ENCODE assay signal across 8 mouse cellular contexts in genomic region chr9:44880309-44881081, GRCm38 (mm10). TPM values are rescaled to one million over a fixed set of nuclear protein-coding genes. Genes with fewer than 3 reads are reported as not detected.
A peak's percentile ranks its signal among the peaks of the same experiment; 100 is the strongest.
DNase-seq lines count a peak whose midpoint lies in the region; ATAC-seq lines count a peak whose summit lies in the region.

No protein-coding gene starts in this region.

- H3K4me1 ChIP-seq in heart, embryonic 14.5 days (ENCODE audit: control insufficient read depth in 2 of 2, insufficient read depth in 2 of 2, low read length in 2 of 2) = peaks cover 14 to 34% of the 10 kb centered on the region in 2 experiments; a peak in 3 of 4 replicates
- peaks cover 50% of the 10 kb centered on the region for H3K4me1 ChIP-seq in limb, embryonic 10.5 days
- peaks cover 50% of the 10 kb centered on the region for H3K4me1 ChIP-seq in midbrain, embryonic 13.5 days (replicated peaks)

- peak; percentile 15 for ATAC-seq in heart, embryonic 14.5 days (ENCODE audit: insufficient number of reproducible peaks, insufficient read depth, low FRiP score, low read depth)
- peak; percentile 31 for ATAC-seq in midbrain, embryonic 13.5 days

- under 1% methylated on average over 42 of the region's 44 CpGs for WGBS in heart, embryonic 14.5 days
- WGBS in limb, embryonic 10.5 days = under 1% methylated on average over 42 of the region's 44 CpGs
- 0% methylated on average over 42 of the region's 44 CpGs for WGBS in midbrain, embryonic 13.5 days

- H3K27ac ChIP-seq in heart, embryonic 14.5 days (replicated peaks in 1 of 2; ENCODE audit: control insufficient read depth in 1 of 2, insufficient read depth in 1 of 2, low read depth in 2 of 2, low read length in 2 of 2) = peak overlapping the region; percentile 10 to 91; a peak in 3 of 4 replicates
- peak overlapping the region; percentile 98 for H3K27ac ChIP-seq in limb, embryonic 10.5 days
- H3K27ac ChIP-seq in midbrain, embryonic 13.5 days = peak overlapping the region; percentile 100

- no peaks in the 10 kb centered on the region; the same call in 1 of the 2 replicates for H3K36me3 ChIP-seq in heart, embryonic 14.5 days (ENCODE audit: control insufficient read depth, insufficient read depth, low read length)
- peaks cover 15% of the 10 kb centered on the region for H3K36me3 ChIP-seq in limb, embryonic 10.5 days
- no peaks in the 10 kb centered on the region for H3K36me3 ChIP-seq in midbrain, embryonic 13.5 days

- peak overlapping the region; percentile 98 for H3K4me2 ChIP-seq in heart, embryonic 14.5 days (ENCODE audit: low read length)
- H3K4me2 ChIP-seq in midbrain, embryonic 13.5 days (replicated peaks) = peak overlapping the region; percentile 98

- H3K4me3 ChIP-seq in heart, embryonic 14.5 days (ENCODE audit: control insufficient read depth in 1 of 2, insufficient read depth in 1 of 2, low read depth in 1 of 2, low read length in 2 of 2) = peak overlapping the region; percentile 96 to 99
- peak overlapping the region; percentile 98 for H3K4me3 ChIP-seq in limb, embryonic 10.5 days
- H3K4me3 ChIP-seq in midbrain, embryonic 13.5 days (replicated peaks) = peak overlapping the region; percentile 98

- no peaks in the 10 kb centered on the region for H3K27me3 ChIP-seq in heart, embryonic 14.5 days (ENCODE audit: control insufficient read depth, insufficient read depth, low read length)
- no peaks in the 10 kb centered on the region for H3K27me3 ChIP-seq in limb, embryonic 10.5 days (ENCODE audit: low read depth, poor library complexity, severe bottlenecking)
- no peaks in the 10 kb centered on the region for H3K27me3 ChIP-seq in midbrain, embryonic 13.5 days

- H3K9ac ChIP-seq in heart, embryonic 14.5 days (ENCODE audit: low read length) = peak overlapping the region; percentile 97
- peak overlapping the region; percentile 98 for H3K9ac ChIP-seq in midbrain, embryonic 13.5 days (replicated peaks)

- peak; percentile 27 for DNase-seq in layer of hippocampus, adult 11-12 months (ENCODE audit: low spot score)
- DNase-seq in layer of hippocampus, adult 9-10 months (ENCODE audit: low spot score) = no peak
- peak; percentile 24 for DNase-seq in Muller cell, postnatal 12 days (ENCODE audit: inconsistent ontology term)
- DNase-seq in embryo, embryonic 10.5 days (ENCODE audit: low spot score) = peak; percentile 59
- peak; percentile 53 for DNase-seq in limb, embryonic 10.5 days (ENCODE audit: low spot score)
- DNase-seq in thymus, postnatal 10 days (ENCODE audit: low spot score in 2 of 2) = peak; percentile 17 to 37

- H3K9me3 ChIP-seq in heart, embryonic 14.5 days (ENCODE audit: control insufficient read depth, low read length) = no peaks in the 10 kb centered on the region
- no peaks in the 10 kb centered on the region for H3K9me3 ChIP-seq in limb, embryonic 10.5 days (replicated peaks)
- H3K9me3 ChIP-seq in midbrain, embryonic 13.5 days = no peaks in the 10 kb centered on the region

RNA-seq across cellular contexts. Expression of gene Kmt2a, which starts 0.6 kb away (rescaled TPM):
- polyA plus RNA-seq in heart, embryonic 14.5 days (2014; fragmentation: Nextera tagmentation; extraction: Ambion mirVana) = 9.6 and 10.4 TPM in 2 replicates
- polyA plus RNA-seq in limb, embryonic 10.5 days (2016; fragmentation: Nextera tagmentation; extraction: Ambion mirVana) = 13.7 and 14.1 TPM in 2 replicates
- polyA plus RNA-seq in midbrain, embryonic 13.5 days (2015; fragmentation: Nextera tagmentation; extraction: Ambion mirVana) = 21.4 and 24.7 TPM in 2 replicates

RNA-seq across cellular contexts. Expression of gene Atp5l, which starts 40.0 kb away (rescaled TPM):
- 1,362 and 1,405 TPM in 2 replicates for polyA plus RNA-seq in heart, embryonic 14.5 days (2014; fragmentation: Nextera tagmentation; extraction: Ambion mirVana)
- polyA plus RNA-seq in limb, embryonic 10.5 days (2016; fragmentation: Nextera tagmentation; extraction: Ambion mirVana) = 550 and 555 TPM in 2 replicates
- polyA plus RNA-seq in midbrain, embryonic 13.5 days (2015; fragmentation: Nextera tagmentation; extraction: Ambion mirVana) = 725 and 775 TPM in 2 replicates
